Mouse (Mus musculus) E14TG2a.4 (cell line): Measurements from ENCODE around the gene BC049715.

Source experiments
- CTCF ChIP-seq: conservative IDR thresholded peaks from 2 replicates; pipeline ENCODE4 v1.5.1; 2014; ENCODE audit warnings: low read length
- POU5F1 ChIP-seq: IDR thresholded peaks from 2 replicates; pipeline ENCODE4 v1.6.1; 2014; ENCODE audit warnings: low read length, borderline replicate concordance

GRCm38 (mm10) chr6:136789391-136789971 is 37.9 kb upstream of the BC049715 start:
- TF ChIP-seq CTCF, result no peak
- TF ChIP-seq POU5F1, result no peak
